Mouse (Mus musculus): Measurements from ENCODE around the gene R3hcc1l. TPM values are rescaled to one million over a fixed set of nuclear protein-coding genes. Genes with fewer than 3 reads are reported as not detected.
A peak's percentile ranks its signal among the peaks of the same experiment; 100 is the strongest.

R3hcc1l gene
- polyA plus RNA-seq, 1 experiment = 42.0 TPM

- no peak overlapping the region for H3K4me3 ChIP-seq (ENCODE audit: insufficient read depth, low read length)
These were observed 93.2 kb downstream of the R3hcc1l start for GRCm38 (mm10) chr19:42611746-42612145.

GRCm38 (mm10) chr19:42612654-42613053, 94.1 kb downstream of the R3hcc1l start, which contains the start of gene Loxl4:
Gene Loxl4, minus strand, starts transcription at chr19:42612813.
- TF ChIP-seq CTCF (IDR thresholded peaks at IDR 0.05; ENCODE audit: low read depth, low read length) (no peak), POLR2A (IDR thresholded peaks at IDR 0.05; ENCODE audit: borderline replicate concordance, low read depth, low read length) (no peak)
- peak within 1 kb of the TSS; percentile 3; the same call in 1 of the 2 replicates for H3K4me3 ChIP-seq (ENCODE audit: insufficient read depth, low read length)
- H3K4me1 ChIP-seq (ENCODE audit: control insufficient read depth, insufficient read depth, low read length) = no peaks in the 10 kb centered on the region
- H3K27ac ChIP-seq (ENCODE audit: insufficient read depth, low read depth, low read length) = no peak within 1 kb of the TSS

More at GRCm38 (mm10) chr19:42611746-42612145, 93.2 kb downstream of the R3hcc1l start:
- Histone ChIP-seq H3K27ac (ENCODE audit: insufficient read depth, low read depth, low read length) (no peak overlapping the region), H3K4me1 (ENCODE audit: control insufficient read depth, insufficient read depth, low read length) (no peaks in the 10 kb centered on the region)
- TF ChIP-seq POLR2A (IDR thresholded peaks at IDR 0.05; ENCODE audit: borderline replicate concordance, low read depth, low read length) (no peak), CTCF (IDR thresholded peaks at IDR 0.05; ENCODE audit: low read depth, low read length) (no peak)

GRCm38 (mm10) chr19:42613116-42613515, 94.6 kb downstream of the R3hcc1l start:
- Histone ChIP-seq H3K4me1 (ENCODE audit: control insufficient read depth, insufficient read depth, low read length) (no peaks in the 10 kb centered on the region), H3K27ac (ENCODE audit: insufficient read depth, low read depth, low read length) (no peak overlapping the region), H3K4me3 (ENCODE audit: insufficient read depth, low read length) (peak overlapping the region; percentile 3; the same call in 1 of the 2 replicates)
- TF ChIP-seq CTCF (IDR thresholded peaks at IDR 0.05; ENCODE audit: low read depth, low read length) (no peak), POLR2A (IDR thresholded peaks at IDR 0.05; ENCODE audit: borderline replicate concordance, low read depth, low read length) (no peak)

- TF ChIP-seq CTCF (IDR thresholded peaks at IDR 0.05; ENCODE audit: low read depth, low read length) = no peak
- TF ChIP-seq POLR2A (IDR thresholded peaks at IDR 0.05; ENCODE audit: borderline replicate concordance, low read depth, low read length) = no peak
- H3K4me3 ChIP-seq (ENCODE audit: insufficient read depth, low read length) = no peak overlapping the region
- H3K27ac ChIP-seq (ENCODE audit: insufficient read depth, low read depth, low read length) = no peak overlapping the region
- no peaks in the 10 kb centered on the region for H3K4me1 ChIP-seq (ENCODE audit: control insufficient read depth, insufficient read depth, low read length)
These were observed 95.2 kb downstream of the R3hcc1l start for GRCm38 (mm10) chr19:42613647-42614225.

GRCm38 (mm10) chr19:42628068-42628467, 109.5 kb downstream of the R3hcc1l start:
- no peak overlapping the region for H3K4me3 ChIP-seq (ENCODE audit: insufficient read depth, low read length)
- TF ChIP-seq POLR2A (IDR thresholded peaks at IDR 0.05; ENCODE audit: borderline replicate concordance, low read depth, low read length) (no peak), CTCF (IDR thresholded peaks at IDR 0.05; ENCODE audit: low read depth, low read length) (no peak)
- no peak overlapping the region for H3K27ac ChIP-seq (ENCODE audit: insufficient read depth, low read depth, low read length)
- H3K4me1 ChIP-seq (ENCODE audit: control insufficient read depth, insufficient read depth, low read length) = peaks cover 3% of the 10 kb centered on the region

- peaks cover 3% of the 10 kb centered on the region for H3K4me1 ChIP-seq (ENCODE audit: control insufficient read depth, insufficient read depth, low read length)
- H3K4me3 ChIP-seq (ENCODE audit: insufficient read depth, low read length) = no peak overlapping the region
- H3K27ac ChIP-seq (ENCODE audit: insufficient read depth, low read depth, low read length) = no peak overlapping the region
- TF ChIP-seq POLR2A (IDR thresholded peaks at IDR 0.05; ENCODE audit: borderline replicate concordance, low read depth, low read length) = no peak
- TF ChIP-seq CTCF (IDR thresholded peaks at IDR 0.05; ENCODE audit: low read depth, low read length) = no peak
These were observed 113.0 kb downstream of the R3hcc1l start for GRCm38 (mm10) chr19:42631541-42631961.

GRCm38 (mm10) chr19:42632301-42632700, 113.7 kb downstream of the R3hcc1l start:
- Histone ChIP-seq H3K27ac (ENCODE audit: insufficient read depth, low read depth, low read length) (no peak overlapping the region), H3K4me1 (ENCODE audit: control insufficient read depth, insufficient read depth, low read length) (peaks cover 3% of the 10 kb centered on the region), H3K4me3 (ENCODE audit: insufficient read depth, low read length) (no peak overlapping the region)
- TF ChIP-seq POLR2A (IDR thresholded peaks at IDR 0.05; ENCODE audit: borderline replicate concordance, low read depth, low read length) (no peak), CTCF (IDR thresholded peaks at IDR 0.05; ENCODE audit: low read depth, low read length) (no peak)

- H3K4me1 ChIP-seq (ENCODE audit: control insufficient read depth, insufficient read depth, low read length) = no peaks in the 10 kb centered on the region
- no peak overlapping the region for H3K4me3 ChIP-seq (ENCODE audit: insufficient read depth, low read length)
- TF ChIP-seq CTCF (IDR thresholded peaks at IDR 0.05; ENCODE audit: low read depth, low read length) (no peak), POLR2A (IDR thresholded peaks at IDR 0.05; ENCODE audit: borderline replicate concordance, low read depth, low read length) (no peak)
- H3K27ac ChIP-seq (ENCODE audit: insufficient read depth, low read depth, low read length) = no peak overlapping the region
These were observed 115.1 kb downstream of the R3hcc1l start for GRCm38 (mm10) chr19:42633650-42634049.

- no peak for TF ChIP-seq CTCF (IDR thresholded peaks at IDR 0.05; ENCODE audit: low read depth, low read length)
- no peak for TF ChIP-seq POLR2A (IDR thresholded peaks at IDR 0.05; ENCODE audit: borderline replicate concordance, low read depth, low read length)
- Histone ChIP-seq H3K27ac (ENCODE audit: insufficient read depth, low read depth, low read length) (no peak overlapping the region), H3K4me3 (ENCODE audit: insufficient read depth, low read length) (no peak overlapping the region), H3K4me1 (ENCODE audit: control insufficient read depth, insufficient read depth, low read length) (peaks cover 13% of the 10 kb centered on the region)
These were observed 118.1 kb downstream of the R3hcc1l start for GRCm38 (mm10) chr19:42636631-42637030.

- TF ChIP-seq CTCF (IDR thresholded peaks at IDR 0.05; ENCODE audit: low read depth, low read length) (no peak), POLR2A (IDR thresholded peaks at IDR 0.05; ENCODE audit: borderline replicate concordance, low read depth, low read length) (no peak)
- H3K4me3 ChIP-seq (ENCODE audit: insufficient read depth, low read length) = no peak overlapping the region
- peaks cover 13% of the 10 kb centered on the region for H3K4me1 ChIP-seq (ENCODE audit: control insufficient read depth, insufficient read depth, low read length)
- no peak overlapping the region for H3K27ac ChIP-seq (ENCODE audit: insufficient read depth, low read depth, low read length)
These were observed 120.3 kb downstream of the R3hcc1l start for GRCm38 (mm10) chr19:42638604-42639481.
